Mouse (Mus musculus): Measurements from ENCODE around the gene Hoxa2.

The Hoxa2 gene

GRCm38 (mm10) chr6:52164626-52165440, at the start of gene Hoxa2:
Gene Hoxa2, minus strand, starts transcription at chr6:52164831.
- no peak for DNase-seq (ENCODE audit: low spot score)

DNA sequence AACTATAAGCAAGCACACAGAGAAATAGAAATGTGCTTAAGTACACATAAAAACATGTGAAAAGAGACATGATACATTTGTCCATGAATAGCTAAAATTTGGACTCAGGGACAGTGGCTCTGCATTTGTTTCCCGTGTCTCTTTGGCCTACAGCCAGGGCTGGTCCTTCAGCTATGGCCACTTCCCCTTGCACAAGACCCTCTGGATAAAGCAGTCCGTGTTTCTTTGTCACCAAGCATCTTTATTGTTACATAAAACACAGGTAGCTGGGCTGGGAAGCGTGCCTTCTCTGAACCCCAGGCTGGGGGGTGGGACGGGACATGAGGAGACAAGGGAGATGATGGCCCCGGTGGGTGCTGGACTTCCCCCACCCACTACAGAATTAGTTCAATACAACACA, 49.6 kb upstream of the Hoxa2 start:
- DNase-seq (ENCODE audit: low spot score): no peak

DNA sequence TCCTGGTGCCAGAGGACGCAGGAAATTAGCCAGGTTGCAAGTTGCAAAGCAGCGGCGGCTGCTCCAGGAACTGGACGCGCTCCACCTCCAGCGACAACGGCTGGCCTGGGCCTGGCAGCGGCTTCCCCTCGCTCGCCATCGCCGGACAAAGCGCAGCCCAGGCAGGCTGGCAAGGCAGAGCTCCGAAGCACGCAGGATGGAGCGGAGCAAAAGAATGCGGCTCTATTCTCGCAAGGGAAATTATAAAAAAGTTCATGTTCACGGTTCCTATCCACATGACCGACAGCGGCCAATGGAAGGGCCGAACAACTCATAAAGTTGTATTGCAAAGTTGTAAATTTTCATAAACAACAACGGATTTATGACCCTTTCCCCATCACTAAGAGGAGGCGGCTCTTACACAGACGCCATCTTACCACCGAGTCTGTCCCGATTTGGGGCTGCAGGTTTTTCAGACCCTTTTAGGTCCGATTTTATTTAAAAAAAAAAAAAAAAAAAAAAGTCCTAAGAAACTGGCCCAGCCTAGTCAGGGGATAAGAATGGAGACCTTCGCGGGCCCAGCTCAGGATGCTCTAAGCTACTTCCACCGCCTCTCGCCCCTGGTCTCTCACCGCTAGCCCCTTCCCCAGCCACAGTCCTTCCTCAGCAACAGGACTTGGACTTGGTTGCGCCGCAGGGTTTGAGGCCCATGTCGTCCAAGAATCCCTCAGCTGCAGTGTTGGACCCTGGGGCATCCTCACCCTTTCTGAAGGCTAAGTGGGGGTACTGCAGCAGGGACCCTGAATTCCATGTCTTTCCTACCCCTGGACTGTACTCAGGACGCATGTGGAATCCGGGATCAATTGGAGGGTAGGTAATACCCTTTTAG, 48.7 kb upstream of the Hoxa2 start, which contains the start of the genes Hoxa3 and Gm28308:
TSS of gene Hoxa3 (minus strand) at position 218 of the 868 bp plus-strand sequence.
TSS of gene Gm28308 (minus strand) at position 221 of the 868 bp plus-strand sequence.
- no peak for DNase-seq (ENCODE audit: low spot score)

DNA sequence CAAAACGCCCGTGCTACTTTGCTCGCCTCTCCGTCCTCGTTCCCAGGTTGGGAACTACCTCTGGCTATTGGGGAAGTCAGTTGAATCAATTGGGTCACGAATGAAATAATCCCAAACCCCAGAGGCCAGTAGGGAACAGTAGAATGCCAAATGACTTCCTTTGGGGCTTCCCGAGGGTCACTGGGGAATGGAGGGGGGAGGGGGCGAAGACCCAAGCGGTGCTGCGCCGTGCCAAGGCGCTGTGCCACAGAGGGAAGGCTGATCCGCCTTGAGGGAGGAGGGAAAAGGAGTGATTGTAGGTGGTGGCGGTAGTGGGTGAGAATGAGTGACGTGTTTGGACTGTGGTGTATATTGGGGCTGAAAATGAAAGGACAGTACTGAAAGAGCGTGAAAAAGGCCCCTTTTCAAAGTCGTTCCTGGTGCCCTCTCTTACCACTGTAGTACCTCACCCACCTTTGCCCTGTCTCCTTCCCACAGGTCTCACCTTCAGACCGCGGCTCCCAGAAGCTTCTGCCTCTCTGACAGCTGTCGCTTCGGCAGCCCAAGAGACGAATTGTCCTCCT, 48.0 kb upstream of the Hoxa2 start:
- no peak for DNase-seq (ENCODE audit: low spot score)

GRCm38 (mm10) chr6:52211961-52212360, 47.3 kb upstream of the Hoxa2 start:
- DNase-seq (ENCODE audit: low spot score): no peak

GRCm38 (mm10) chr6:52211170-52211935, 46.7 kb upstream of the Hoxa2 start:
- no peak for DNase-seq (ENCODE audit: low spot score)

DNA sequence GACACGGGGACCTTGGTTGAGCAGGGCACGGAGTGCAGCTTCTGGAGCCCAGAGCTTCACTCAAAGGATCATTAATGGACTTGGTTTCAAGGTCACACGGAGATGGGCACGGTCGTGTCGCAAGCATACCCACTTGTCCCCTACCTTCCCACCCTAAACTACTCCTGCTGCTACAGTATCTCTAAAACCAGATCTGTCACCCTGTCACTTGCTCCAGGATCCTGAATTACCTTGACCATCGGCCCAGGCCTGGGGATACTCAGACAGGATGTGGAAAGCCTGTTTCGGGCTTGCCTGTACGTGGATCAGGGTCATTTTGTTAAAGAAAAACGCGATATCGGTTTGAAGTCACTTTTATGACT, 45.0 kb upstream of the Hoxa2 start:
- DNase-seq (ENCODE audit: low spot score): no peak

DNA sequence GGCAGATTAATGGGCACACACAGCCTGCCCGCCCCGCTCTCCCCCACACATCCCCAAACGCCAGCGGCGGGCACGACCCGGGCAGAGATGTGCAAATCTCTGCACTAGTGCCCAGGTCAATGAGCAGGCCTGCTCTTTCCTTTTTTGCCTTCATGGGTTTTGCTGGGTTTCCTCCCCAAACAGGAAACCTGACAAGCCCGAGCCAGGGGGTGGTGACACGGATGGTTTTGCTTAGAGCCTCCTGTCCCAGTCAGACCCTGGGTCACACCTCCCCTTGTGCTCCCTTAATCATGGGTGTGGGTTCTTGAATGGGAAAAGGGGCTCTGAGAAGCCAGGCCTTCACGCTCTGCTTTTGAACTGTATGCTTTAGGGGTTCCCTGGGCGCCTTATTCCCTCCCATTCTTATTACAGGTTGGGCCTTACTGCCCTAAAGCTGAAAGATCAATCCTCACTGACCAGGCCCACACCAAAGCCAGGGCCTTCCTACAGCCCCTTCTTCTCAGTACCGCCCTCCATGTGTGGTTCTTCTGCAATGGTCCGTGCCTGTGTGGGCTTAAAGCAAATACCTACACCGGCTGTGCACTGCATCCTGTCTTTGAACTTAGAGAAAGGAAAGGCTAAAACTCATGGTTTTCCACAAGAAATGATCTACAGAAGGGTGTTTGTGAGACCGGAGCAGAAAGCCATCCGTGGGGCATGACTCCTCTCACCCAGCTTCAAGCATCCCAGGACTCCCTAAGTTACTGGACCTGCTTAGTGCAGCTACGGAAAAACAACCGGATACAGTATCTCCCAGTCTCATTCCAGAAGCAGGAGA, 44.4 kb upstream of the Hoxa2 start:
- DNase-seq (ENCODE audit: low spot score): no peak

- no peak for DNase-seq (ENCODE audit: low spot score)
Observed at GRCm38 (mm10) chr6:52208072-52208867, 43.6 kb upstream of the Hoxa2 start, which contains the start of gene Hoxa6. Gene Hoxa6, minus strand, starts transcription at chr6:52208722.

DNA sequence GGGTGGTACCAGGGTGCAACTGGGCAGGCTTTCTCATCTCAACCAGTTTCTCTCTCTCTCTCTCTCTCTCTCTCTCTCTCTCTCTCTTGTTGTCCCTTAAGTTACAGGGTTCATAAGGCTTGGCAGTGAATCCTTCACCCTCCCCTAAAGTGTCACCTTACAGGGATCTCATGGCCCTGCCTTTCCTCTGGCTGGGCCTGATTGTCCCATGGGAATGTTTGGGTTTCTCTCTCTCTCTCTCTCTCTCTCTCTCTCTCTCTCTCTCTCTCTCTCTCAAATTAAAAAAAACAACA, 43.0 kb upstream of the Hoxa2 start:
- no peak for DNase-seq (ENCODE audit: low spot score)

DNA sequence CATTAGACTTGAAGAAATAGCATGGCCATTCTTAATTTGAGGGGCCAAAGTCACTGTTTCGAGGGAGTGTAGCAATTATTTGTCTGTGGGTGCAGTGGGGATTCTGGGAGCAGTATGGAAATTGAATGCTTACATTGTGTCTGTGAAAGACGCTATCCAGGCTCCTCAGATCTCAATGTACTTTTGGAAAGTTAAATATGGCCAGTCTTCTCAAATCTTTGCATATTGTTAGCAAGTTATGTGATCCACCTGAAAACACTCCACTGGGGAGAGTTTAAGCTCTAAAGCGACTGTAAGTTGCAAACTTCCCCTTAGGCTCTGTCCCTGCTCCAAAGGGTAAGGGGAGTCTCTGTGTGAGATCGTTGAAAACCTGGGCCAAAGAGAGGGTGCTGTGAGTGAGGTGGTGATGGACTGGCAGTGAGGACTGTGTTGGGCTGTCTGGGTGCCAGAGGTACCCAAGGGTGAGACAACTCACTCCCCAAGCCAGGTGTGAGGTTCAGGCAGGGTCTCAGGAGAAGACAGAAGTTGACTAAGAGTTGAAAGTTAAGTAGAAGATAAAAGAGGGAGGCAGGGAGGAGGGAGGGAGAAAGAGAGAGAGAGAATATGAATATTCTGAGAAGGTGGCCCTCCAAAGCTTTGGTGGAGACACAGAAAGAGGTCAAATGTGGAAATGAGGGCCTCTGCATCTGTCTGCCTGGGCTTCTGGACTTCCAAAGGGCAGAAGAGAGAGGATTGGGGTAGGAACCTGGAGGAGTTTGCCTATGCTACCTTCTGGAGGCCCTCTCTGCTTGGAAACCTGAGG, 42.5 kb upstream of the Hoxa2 start:
- no peak for DNase-seq (ENCODE audit: low spot score)

GRCm38 (mm10) chr6:52205638-52206621, 41.3 kb upstream of the Hoxa2 start:
- DNase-seq (ENCODE audit: low spot score): no peak

- DNase-seq (ENCODE audit: low spot score): no peak
Observed at GRCm38 (mm10) chr6:52205221-52205620, 40.6 kb upstream of the Hoxa2 start.

DNA sequence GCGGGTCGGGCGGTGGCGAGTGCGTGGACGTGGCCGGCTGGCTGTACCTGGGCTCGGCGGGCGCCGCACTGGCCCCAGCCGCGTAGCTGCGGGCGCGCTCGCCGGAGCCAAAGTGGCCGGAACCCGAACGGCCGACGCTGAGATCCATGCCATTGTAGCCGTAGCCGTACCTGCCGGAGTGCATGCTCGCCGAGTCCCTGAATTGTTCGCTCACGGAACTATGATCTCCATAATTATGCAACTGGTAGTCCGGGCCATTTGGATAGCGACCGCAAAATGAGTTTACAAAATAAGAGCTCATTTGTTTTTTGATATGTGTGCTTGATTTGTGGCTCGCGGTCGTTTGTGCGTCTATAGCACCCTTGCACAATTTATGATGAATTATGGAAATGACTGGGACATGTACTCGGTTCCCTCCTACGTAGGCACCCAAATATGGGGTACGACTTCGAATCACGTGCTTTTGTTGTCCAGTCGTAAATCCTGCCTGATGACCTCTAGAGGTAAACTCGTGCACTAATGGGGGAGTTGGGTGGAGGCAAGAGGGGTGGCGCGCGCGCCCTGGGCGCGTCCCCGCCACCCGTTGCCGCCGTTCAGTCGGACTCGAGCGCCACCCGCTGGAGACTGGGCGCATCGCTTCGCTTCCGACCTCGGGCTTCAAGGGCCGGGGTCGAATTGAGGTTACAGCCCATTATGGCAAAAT, 39.6 kb upstream of the Hoxa2 start, which contains the start of gene Hoxa5:
TSS of gene Hoxa5 (minus strand) at position 538 of the 703 bp plus-strand sequence.
- DNase-seq (ENCODE audit: low spot score): no peak

DNA sequence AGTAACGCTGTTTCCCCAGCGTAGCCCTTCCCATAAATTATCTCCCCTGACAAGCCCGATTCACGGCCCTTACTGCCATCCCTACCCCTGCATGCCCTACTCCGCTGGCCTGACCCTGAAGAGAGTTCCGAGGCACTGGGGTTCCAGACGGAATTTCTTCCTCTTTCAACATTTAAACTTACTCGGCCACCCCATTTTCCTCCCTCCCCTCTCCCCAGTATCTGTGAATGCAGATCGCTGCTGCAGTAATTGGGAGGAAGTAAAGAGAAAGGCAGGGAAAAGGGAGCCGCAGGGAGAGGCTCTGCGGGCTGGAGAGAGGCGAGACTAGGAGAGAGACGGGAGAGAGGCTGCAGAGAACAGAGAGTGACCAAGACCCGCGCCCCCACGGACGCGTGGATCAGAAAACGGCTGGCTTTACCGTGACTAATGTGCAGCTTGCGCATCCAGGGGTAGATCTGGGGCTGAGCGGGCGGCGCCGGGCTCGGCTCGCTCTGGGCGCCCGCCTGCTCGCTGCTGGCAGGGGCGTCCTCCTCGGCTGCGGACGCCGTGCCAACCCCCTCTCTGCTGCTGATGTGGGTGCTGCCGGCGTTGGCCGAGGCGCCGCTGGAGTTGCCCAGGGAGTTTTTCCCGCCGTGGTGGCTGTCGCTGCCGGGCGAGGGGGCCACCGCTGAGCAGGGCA, 38.9 kb upstream of the Hoxa2 start:
- no peak for DNase-seq (ENCODE audit: low spot score)

DNA sequence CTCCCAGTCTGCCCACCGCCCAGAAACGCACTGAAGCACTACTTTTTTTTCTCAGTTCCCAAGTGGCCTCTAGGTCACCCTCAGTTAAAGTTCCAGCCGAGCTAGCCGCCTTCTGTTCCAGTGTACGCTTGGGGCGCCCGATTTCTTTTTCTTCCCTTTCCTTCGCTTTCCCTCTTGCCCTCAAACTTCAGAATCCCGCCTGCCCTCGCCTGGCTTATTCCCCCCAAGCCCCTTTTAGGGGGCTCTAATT, 38.4 kb upstream of the Hoxa2 start:
- DNase-seq (ENCODE audit: low spot score): no peak
